Mouse (Mus musculus): ENCODE results near the gene Sbk3.

- TF ChIP-seq MYOD1 (IDR thresholded peaks at IDR 0.05; ENCODE audit: control insufficient read depth in 1 of 3, insufficient read length in 2 of 3, low read depth in 2 of 3) (no peak), MYOG (IDR thresholded peaks at IDR 0.05; ENCODE audit: control insufficient read depth in 1 of 3, insufficient read depth in 1 of 3, insufficient read length in 2 of 3, low read depth in 2 of 3) (no peak), E2F4 (IDR thresholded peaks at IDR 0.05; ENCODE audit: insufficient read depth) (no peak), REST (IDR thresholded peaks at IDR 0.05; ENCODE audit: insufficient read depth, insufficient read length) (no peak), MAX (IDR thresholded peaks at IDR 0.05; ENCODE audit: low read depth) (no peak), POLR2A (IDR thresholded peaks at IDR 0.05; ENCODE audit: insufficient read length, low read depth) (no peak), USF1 (IDR thresholded peaks at IDR 0.05; ENCODE audit: low read depth) (no peak)
Measured at GRCm38 (mm10) chr7:4938456-4938855, 32.5 kb downstream of the Sbk3 start.
